Mouse (Mus musculus) MEL-GATA-1-ER (cell line): ENCODE measurements at regions not wholly inside any gene's neighbourhood (a gene's known extent, or its start where the extent isn't known, plus 50 kb on each side); places are given as distances from the start of the nearest gene placed in this dataset.
A peak's percentile ranks its signal among the peaks of the same experiment; 100 is the strongest.

Experiments used
- DNase-seq: peaks from one replicate; pipeline ENCODE4 v3.0.0-alpha.2; 2012; ENCODE audit warnings: low read depth; ENCODE audit errors: extremely low read depth

- DNase-seq: no peak
These were observed 107.8 kb downstream of the Basp1 start for GRCm38 (mm10) chr15:25305801-25306200.

DNA sequence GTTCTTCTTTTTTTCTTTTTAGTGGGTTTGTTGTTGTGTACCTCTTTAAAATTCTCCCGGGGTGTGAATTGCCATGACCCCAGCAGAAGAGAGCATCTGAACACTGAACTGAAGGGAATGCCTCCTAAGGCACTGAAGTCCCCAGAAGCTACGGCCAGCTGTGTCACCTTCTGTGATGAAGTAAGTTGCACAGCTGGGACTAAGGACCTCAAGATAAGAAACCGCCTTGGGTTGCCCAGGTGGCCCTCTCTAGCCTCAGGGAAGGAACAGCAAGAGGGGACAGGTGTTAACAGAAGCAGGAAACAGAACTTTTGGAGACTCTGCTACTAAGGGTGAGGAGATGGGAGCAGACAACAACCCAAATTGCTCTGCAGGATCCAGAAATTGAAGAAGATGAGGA, 110.2 kb downstream of the Basp1 start:
- no peak for DNase-seq

GRCm38 (mm10) chr15:25302671-25303294, 110.8 kb downstream of the Basp1 start:
- DNase-seq: peak; percentile 68

GRCm38 (mm10) chr15:25301810-25302209, 111.8 kb downstream of the Basp1 start:
- DNase-seq: peak; percentile 77

GRCm38 (mm10) chr15:25297278-25297677, 116.3 kb downstream of the Basp1 start:
- no peak for DNase-seq

GRCm38 (mm10) chr15:25296714-25297113, 116.8 kb downstream of the Basp1 start:
- no peak for DNase-seq

- DNase-seq: no peak
These were observed 117.8 kb downstream of the Basp1 start for GRCm38 (mm10) chr15:25295753-25296152.

DNA sequence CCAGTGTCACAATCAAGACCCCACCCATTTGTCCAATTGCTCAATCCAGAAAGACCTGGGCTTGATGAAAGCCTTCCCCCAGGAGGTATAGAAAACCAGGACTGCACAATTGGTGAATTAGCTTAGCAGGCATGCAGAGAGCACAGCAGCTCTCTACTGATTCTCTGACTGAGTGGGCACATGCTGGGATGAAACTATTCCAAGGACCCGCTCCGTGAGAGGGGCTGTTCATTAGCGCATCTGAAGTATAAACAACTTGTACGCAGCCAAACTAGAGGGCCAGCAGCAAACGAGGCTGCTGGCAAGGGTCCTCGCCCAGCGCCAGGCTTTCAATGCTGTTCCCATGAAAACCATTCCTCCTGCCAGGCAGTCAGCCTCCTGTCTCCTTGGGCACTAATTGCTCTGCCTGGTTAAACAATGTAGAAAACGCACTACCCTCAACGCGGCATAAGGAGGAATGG, 122.3 kb downstream of the Basp1 start:
- DNase-seq: no peak

DNA sequence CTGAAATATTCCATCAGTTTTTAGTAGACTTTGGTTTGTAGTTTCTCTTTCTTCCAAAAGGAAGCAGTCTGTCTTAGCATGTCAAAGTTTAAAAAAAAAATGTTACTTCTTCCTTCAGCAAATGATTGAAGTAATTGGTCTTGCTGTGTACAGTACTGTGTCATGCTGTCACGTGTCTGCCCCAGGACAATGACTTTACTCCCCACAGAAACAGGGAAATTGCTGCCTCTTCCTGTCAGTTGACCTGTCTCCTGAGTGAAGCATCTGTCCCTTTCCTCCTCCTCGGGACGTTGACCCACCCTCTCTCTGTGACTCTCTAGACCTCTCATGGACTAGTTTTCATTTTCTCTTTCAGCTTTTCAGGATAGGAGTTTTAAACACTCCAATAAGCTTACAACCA, 125.7 kb downstream of the Basp1 start:
- no peak for DNase-seq

DNA sequence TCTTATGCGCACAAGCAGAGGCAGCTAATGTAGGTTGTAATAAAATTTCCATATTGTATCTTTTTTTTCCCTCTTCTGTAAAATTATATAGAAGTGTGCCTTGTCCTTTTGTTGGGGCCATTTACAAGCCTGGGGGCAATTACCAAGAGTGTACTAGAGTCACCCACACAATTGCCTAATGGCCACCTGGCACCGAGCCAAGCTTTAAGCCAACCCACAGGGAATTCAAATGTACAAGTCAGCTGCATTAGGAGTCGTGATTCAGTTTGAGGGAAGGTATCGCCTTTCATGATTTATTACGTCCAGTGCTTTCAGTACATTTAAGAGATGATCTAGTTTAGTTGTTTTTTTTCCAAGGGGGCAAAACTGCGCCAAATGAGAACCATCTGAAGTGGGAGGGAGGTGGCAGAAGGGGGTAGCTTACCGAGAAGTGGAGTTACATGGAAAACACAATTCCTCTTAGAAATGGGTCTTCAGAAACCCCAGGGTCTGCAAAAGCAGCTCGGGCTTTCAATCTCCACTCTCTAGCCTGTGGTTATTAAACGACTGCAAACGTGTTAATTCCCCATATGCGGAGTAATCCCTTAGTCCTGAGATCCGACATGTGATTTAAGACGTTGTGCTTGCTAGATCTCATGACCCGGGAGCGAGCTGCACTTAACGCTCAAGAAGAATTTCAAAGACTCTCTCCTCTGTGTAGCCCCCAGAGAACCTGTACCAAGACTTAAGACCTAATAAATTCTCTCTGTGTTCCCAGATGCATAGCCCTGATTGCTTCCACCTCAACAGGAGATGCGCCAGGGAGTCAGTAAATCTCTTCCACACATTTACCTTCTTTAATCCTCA, 129.0 kb downstream of the Basp1 start:
- DNase-seq: no peak

- DNase-seq: no peak
These were observed 129.9 kb downstream of the Basp1 start for GRCm38 (mm10) chr15:25283713-25284112.

GRCm38 (mm10) chr15:25282346-25282745, 131.2 kb downstream of the Basp1 start:
- no peak for DNase-seq

GRCm38 (mm10) chr15:25281942-25282341, 131.6 kb downstream of the Basp1 start:
- no peak for DNase-seq

- no peak for DNase-seq
These were observed 135.0 kb downstream of the Basp1 start for GRCm38 (mm10) chr15:25278317-25279156.

- DNase-seq: no peak
These were observed 137.3 kb downstream of the Basp1 start for GRCm38 (mm10) chr15:25276227-25276626.

- DNase-seq: no peak
These were observed 141.7 kb downstream of the Basp1 start for GRCm38 (mm10) chr15:25271886-25272285.

GRCm38 (mm10) chr15:25270349-25270748, 143.2 kb downstream of the Basp1 start:
- no peak for DNase-seq

DNA sequence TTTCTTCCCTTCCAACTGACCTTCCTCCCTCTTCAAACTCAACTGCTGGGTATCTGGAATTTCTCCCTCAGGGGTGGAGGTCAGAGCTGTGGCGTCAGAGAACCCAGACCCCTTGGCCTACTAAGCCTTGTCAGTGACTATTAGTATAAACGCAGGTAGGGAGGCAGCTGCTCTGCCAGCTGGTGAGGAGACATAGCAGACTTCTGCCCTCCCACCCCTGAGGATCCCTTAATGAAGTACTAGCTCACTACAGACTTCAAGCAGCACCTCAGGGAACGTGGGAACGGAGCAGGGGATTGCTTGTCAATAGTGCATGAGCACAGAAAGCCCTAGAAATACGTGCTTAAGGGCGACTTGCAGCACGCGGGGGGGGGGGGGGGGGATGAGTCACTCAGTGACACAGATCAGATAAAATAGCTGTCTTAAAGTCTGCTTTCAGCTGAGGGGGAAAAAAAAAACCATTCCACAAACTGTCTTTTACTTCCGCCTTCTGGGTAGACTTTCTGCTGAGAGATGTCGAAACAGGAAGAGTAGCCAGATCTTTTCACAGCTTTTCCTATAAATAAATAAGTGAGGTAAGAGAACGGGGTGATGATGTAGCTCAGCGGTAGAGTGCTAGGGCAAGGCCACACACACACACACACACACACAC, 144.1 kb downstream of the Basp1 start:
- peak; percentile 90 for DNase-seq

DNA sequence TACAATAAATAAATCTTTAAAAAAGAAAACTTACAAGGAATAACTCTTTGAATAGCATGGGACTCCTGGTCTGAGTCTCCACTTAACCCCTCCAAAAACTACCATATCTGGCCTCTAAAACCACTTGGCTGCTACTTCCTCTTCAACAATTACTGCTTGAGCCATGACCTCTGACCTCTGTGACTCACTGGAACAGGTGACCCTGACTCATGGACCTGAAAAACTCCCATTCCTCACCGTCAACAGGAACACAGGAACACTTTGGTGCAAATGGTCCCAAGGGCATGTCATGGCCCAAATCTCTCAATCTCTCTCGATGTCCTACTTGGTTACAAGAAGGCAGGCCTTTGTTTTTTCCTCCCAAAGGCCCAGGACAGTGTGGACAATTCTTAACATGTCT, 145.1 kb downstream of the Basp1 start:
- DNase-seq: no peak

DNA sequence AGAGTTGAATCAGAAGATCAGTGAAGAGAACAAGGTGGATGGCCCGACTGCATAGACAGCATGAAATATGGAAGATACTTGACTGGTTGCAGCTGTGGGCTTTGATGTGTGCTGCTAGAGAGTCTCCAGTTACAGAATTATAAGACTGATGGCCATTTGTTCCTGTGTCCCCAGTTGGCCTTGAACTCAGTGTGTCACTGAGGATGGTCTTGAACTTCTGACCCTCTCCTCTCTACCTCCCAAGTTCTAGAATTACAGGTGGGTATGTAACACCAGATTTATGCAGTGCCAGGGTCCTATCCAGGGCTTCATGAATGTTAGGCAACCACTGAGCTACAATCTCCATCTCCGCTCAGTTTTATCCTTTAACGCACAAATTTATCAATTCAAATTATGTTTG, 146.1 kb downstream of the Basp1 start:
- DNase-seq: no peak
